Mouse (Mus musculus) heart, embryonic 14.5 days (tissue): ENCODE measurements around the gene Pknox1. TPM values are rescaled to one million over a fixed set of nuclear protein-coding genes. Genes with fewer than 3 reads are reported as not detected.

Source experiments
- ATAC-seq: fragments of 200-750 bp; cut with Nextera tagmentation; 2 replicates; pipeline ENCODE4 v1.8.0; 2017; ENCODE audit warnings: low read depth, moderate TSS enrichment; ENCODE audit not compliant: insufficient number of reproducible peaks, insufficient read depth, low FRiP score
- H3K27ac ChIP-seq, 2 experiments: fragments of 200-500 bp in 1 of 2; fragments of 300-500 bp in 1 of 2; sonication (generic) in 1 of 2; replicated peaks in 1 of 2; 2 replicates each; pipeline ENCODE4 v1.5.1; 2012 to 2014; ENCODE audit warnings: low read depth in 2 of 2, low read length in 2 of 2, control low read depth in 1 of 2, mild to moderate bottlenecking in 1 of 2, mixed read lengths in 1 of 2; ENCODE audit not compliant: control insufficient read depth in 1 of 2, insufficient read depth in 1 of 2
- H3K27me3 ChIP-seq: fragments of 300-500 bp; sonication (generic); 2 replicates; pipeline ENCODE4 v1.6.1; 2014; ENCODE audit warnings: mild to moderate bottlenecking, low read length, control low read depth; ENCODE audit not compliant: control insufficient read depth, insufficient read depth
- H3K36me3 ChIP-seq: fragments of 300-500 bp; sonication (generic); 2 replicates; pipeline ENCODE4 v1.6.1; 2014; ENCODE audit warnings: mild to moderate bottlenecking, control low read depth, low read length, mixed read lengths; ENCODE audit not compliant: control insufficient read depth, insufficient read depth
- H3K4me1 ChIP-seq, 2 experiments: fragments of 200-500 bp in 1 of 2; fragments of 300-500 bp in 1 of 2; sonication (generic) in 1 of 2; 2 replicates each; pipeline ENCODE4 v1.6.1; 2012 to 2014; ENCODE audit warnings: low read length in 2 of 2, control low read depth in 1 of 2, mixed read lengths in 1 of 2; ENCODE audit not compliant: control insufficient read depth in 2 of 2, insufficient read depth in 2 of 2
- H3K4me2 ChIP-seq: fragments of 300-500 bp; sonication (generic); 2 replicates; pipeline ENCODE4 v1.6.1; 2014; ENCODE audit warnings: mild to moderate bottlenecking, low read length
- H3K4me3 ChIP-seq, 2 experiments: fragments of 200-500 bp in 1 of 2; fragments of 300-500 bp in 1 of 2; sonication (generic) in 1 of 2; 2 replicates each; pipeline ENCODE4 v1.5.1; 2012 to 2014; ENCODE audit warnings: low read length in 2 of 2, mild to moderate bottlenecking in 2 of 2, control low read depth in 1 of 2, low read depth in 1 of 2, moderate library complexity in 1 of 2; ENCODE audit not compliant: control insufficient read depth in 1 of 2, insufficient read depth in 1 of 2
- H3K9ac ChIP-seq: fragments of 300-500 bp; sonication (generic); 2 replicates; pipeline ENCODE4 v1.6.1; 2014; ENCODE audit warnings: mild to moderate bottlenecking, low read length
- H3K9me3 ChIP-seq: fragments of 300-500 bp; sonication (generic); 2 replicates; pipeline ENCODE4 v1.6.1; 2016; ENCODE audit warnings: low read length, control low read depth; ENCODE audit not compliant: control insufficient read depth
- WGBS: fragments of 180-500 bp; shearing (Covaris S2); extraction: QIAGEN DNeasy Blood & Tissue Kit; methylation state at CpG from one replicate; pipeline ENCODE4 v1.1.7; 2014; 5-methylcytosine and 5-hydroxymethylcytosine counted together
- polyA plus RNA-seq: library from polyadenylated mRNA; unstranded; fragments of >200 nt; fragmentation: Nextera tagmentation; extraction: Ambion mirVana; gene quantifications from 2 replicates; pipeline ENCODE4 v1.2.1, GENCODE M21; 2014

Gene Pknox1
- polyA plus RNA-seq, 1 experiment from 2014 or later, result 19.1 TPM

DNA sequence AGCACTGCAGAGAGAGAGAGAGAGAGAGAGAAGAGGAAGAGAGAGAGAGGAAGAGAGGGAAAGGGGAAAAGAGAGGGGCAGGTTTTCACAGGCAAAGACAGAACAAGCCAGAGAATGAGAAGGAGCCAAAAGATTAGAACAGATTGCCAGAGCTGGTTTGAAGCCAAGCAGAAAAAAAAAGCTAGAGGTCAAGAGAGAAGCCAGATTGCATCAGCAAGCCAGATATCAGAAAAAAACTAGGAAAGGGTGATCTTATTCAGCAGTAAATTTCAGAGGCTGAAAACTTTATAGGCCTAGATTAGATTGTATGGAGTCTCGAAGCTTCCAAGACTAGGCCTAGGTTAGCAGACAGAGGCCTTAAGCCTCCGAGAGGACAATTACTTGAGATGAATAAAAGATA is 63.4 kb downstream of the Pknox1 start:
- H3K9me3 ChIP-seq, result no peaks in the 10 kb centered on the region
- H3K9ac ChIP-seq, result no peak overlapping the region
- no peak overlapping the region for H3K4me2 ChIP-seq
- WGBS, result 85% methylated on average over 2 of the region's 2 CpGs
- no peak for ATAC-seq
- no peaks in the 10 kb centered on the region for H3K36me3 ChIP-seq
- no peak overlapping the region for H3K27ac ChIP-seq
- H3K4me3 ChIP-seq, result no peak overlapping the region
- no peaks in the 10 kb centered on the region; a peak in 1 of 4 replicates for H3K4me1 ChIP-seq
- no peaks in the 10 kb centered on the region for H3K27me3 ChIP-seq

DNA sequence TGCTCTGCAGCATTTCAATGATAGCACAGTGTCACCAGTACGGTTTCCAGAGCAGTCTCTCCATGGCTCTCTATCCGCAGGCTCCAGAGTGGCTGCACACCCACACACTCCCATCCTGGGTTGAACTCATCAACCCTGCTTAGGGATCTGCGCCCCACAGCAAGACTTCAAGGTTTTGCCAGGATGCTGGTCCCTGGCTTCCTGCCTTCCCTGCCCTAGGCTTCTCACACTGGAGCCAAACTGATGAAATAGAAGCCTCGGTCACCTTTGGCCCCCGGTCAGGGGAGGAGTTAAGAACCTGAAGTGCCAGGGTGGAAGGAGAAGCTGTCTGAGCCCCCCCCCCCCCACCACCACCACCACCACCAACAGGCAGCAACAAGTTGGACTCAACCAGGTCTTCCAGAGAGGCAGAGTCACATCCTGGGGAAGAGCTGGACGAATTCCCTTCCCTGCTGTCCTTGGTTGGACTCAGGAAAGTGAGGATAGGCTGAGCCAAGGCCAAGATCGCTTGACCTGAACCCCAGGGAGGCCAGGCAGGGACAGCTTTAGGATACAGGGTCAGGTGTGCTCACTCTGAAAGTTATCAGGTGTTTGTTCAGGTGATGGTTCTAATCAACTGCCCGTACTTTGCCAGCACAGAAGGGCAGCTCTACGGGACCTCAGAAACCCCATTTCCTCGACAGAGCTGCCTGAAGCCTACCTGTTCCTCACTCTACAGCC is 66.7 kb downstream of the Pknox1 start:
- no peaks in the 10 kb centered on the region for H3K36me3 ChIP-seq
- 64% methylated on average over 10 of the region's 10 CpGs for WGBS
- H3K4me2 ChIP-seq, result no peak overlapping the region
- H3K27ac ChIP-seq, result no peak overlapping the region
- no peak overlapping the region for H3K4me3 ChIP-seq
- ATAC-seq, result no peak
- H3K4me1 ChIP-seq, result peaks cover 2% of the 10 kb centered on the region in 2 experiments; a peak in 1 of 4 replicates
- H3K27me3 ChIP-seq, result peaks cover 12% of the 10 kb centered on the region
- H3K9me3 ChIP-seq, result no peaks in the 10 kb centered on the region
- no peak overlapping the region for H3K9ac ChIP-seq

DNA sequence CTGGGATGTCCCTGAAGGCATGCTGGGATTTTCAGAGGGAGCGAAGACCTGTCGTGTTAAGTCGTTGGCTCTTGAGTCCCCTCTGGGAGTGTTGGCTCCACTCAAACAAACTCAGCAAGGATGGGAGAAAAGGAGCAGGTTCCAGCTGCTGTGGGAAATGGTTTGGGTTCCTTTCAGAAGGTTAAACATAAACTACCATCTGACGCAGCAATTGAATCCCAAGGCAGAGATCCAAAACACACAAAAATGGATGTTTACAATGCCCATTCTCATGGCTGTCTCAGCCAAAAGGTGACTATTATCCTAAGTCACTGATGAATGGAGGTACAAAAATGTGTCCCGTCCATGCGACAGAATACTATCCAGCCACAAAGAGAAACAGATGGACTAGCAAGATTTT is 68.5 kb downstream of the Pknox1 start:
- no peak overlapping the region for H3K27ac ChIP-seq
- no peak overlapping the region for H3K9ac ChIP-seq
- H3K4me2 ChIP-seq, result no peak overlapping the region
- H3K4me1 ChIP-seq, result peaks cover 13 to 15% of the 10 kb centered on the region in 2 experiments
- WGBS, result 70% methylated on average over 6 of the region's 6 CpGs
- no peaks in the 10 kb centered on the region for H3K36me3 ChIP-seq
- H3K27me3 ChIP-seq, result peaks cover 12% of the 10 kb centered on the region
- no peak overlapping the region for H3K4me3 ChIP-seq
- ATAC-seq, result no peak
- no peaks in the 10 kb centered on the region for H3K9me3 ChIP-seq

DNA sequence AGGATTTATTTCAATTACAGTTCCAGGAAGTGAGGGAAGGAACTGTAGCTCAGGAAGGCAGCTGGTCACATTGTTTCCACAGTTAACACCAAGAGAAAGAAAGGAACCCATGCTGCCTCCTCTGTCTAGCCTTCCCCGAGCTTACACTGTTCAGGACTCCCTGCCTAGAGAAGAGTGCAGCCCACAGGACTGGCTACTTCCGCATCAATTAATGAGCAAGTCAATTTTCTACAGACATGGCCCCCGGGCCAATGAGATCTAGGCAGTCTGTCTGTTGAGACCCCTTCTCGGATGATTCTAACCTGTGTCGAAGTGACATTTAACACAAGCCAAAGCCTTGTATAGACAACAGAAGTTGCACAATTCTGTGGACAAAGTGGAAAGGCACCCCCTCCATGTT is 70.4 kb downstream of the Pknox1 start:
- Histone ChIP-seq H3K27ac (no peak overlapping the region), H3K36me3 (no peaks in the 10 kb centered on the region), H3K4me3 (no peak overlapping the region), H3K4me1 (peaks cover 17 to 22% of the 10 kb centered on the region in 2 experiments), H3K9me3 (no peaks in the 10 kb centered on the region), H3K27me3 (peaks cover 12% of the 10 kb centered on the region), H3K4me2 (no peak overlapping the region), H3K9ac (no peak overlapping the region)
- ATAC-seq, result no peak
- 69% methylated on average over 5 of the region's 5 CpGs for WGBS

DNA sequence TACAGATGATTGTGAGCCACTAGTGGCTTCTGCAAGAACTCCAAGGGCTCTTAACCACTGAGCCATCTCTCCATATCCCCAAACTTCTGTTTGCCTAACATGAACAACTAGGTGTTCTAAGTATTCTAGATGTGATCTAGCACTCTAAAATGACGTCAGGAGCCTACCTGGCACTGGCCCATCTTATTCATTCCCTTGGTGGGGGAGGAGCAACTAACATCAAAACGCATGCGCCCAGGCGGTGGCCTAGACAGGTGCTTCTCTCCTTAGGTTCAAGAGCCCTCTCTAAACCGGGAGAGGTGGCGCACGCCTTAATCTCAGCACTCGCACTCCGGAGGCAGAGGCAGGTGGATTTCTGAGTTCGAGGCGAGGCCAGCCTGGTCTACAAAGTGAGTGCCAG is 71.2 kb downstream of the Pknox1 start:
- peaks cover 17 to 23% of the 10 kb centered on the region in 2 experiments for H3K4me1 ChIP-seq
- H3K27ac ChIP-seq, result no peak overlapping the region
- H3K4me2 ChIP-seq, result no peak overlapping the region
- ATAC-seq, result no peak
- H3K4me3 ChIP-seq, result no peak overlapping the region
- H3K9me3 ChIP-seq, result no peaks in the 10 kb centered on the region
- 42% methylated on average over 11 of the region's 11 CpGs for WGBS
- peaks cover 12% of the 10 kb centered on the region for H3K27me3 ChIP-seq
- no peak overlapping the region for H3K9ac ChIP-seq
- H3K36me3 ChIP-seq, result no peaks in the 10 kb centered on the region

DNA sequence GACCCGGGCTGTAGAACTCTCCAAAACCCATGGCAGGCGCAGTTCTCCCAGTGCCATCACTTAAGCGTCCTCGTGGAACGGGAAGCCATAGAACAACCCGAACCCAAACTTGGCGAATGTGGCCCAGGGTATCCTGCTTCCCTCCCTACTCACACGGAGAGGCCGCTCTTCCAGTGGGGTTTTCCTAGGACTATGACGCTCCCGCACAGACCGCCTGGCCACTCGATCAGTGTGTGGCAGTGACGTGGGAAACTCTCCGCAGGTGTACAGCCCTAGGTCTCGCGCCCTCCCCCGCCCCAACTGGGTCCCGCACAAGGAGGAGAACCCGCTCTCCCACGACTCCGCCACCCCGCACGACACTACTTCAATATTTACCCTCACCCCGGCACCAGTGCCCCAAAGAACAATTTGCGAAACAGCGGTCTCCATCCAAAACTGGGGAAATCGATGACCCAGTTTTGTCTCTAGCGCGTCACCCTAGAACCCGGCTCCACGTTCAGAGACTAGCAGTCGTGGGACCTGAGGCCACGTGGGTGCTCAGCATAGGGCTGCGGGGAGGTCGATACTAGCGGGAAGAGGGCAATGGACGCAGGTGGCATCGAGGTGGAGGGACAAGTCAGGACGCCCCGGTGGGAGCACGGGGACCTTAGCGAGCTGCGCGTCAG is 71.9 kb downstream of the Pknox1 start:
- Histone ChIP-seq H3K36me3 (no peaks in the 10 kb centered on the region), H3K4me3 (peak overlapping the region; percentile 45 to 49), H3K9me3 (no peaks in the 10 kb centered on the region), H3K27ac (no peak overlapping the region), H3K4me1 (peaks cover 17 to 23% of the 10 kb centered on the region in 2 experiments), H3K27me3 (peaks cover 12% of the 10 kb centered on the region), H3K4me2 (peak overlapping the region; percentile 97), H3K9ac (peak overlapping the region; percentile 55)
- ATAC-seq, result no peak
- 4% methylated on average over 45 of the region's 45 CpGs for WGBS

DNA sequence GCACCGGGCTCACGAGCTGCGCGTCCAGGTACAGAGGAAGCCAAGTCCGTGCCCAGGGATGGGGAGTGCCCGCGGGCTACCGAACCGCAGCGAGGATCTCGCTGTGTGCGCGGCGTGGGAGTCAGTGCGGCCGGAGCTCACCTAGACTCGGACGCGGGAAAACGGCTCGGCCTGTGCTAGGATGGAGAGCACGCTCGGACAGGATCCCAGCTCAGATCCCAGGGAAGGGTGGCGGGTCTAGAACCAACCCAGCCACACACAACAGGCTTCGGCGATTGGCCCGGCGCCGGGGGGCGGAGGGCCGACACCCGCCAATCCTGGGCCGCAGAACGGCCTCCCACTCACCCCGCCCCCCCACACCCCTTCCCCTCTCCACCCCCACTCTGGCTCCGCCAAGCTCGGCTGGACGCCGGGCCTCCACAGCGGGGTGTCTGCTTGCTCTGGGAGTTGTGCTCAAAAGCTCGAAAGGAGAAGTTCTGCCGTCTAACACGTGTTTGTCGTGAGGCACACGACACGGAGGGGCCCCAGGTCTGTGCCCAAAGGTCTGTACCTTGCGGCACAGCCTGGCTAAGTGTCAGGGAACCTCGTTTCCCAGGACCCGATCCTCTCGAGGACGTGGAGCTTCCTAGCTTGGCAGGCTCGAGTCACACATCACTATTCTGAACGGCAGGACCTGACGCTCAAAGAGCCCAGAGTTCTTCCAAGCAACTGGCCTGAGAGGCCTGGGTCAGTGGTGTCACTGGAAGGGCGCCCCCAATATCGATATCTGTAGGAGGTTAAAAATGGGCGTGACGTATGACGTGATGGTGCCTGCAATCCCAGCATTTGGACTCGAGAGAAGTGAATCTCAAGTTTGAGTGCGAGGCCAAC is 72.6 kb downstream of the Pknox1 start, which contains the start of gene Cbs:
Gene Cbs (minus strand): TSS at position 297 of the 870 bp plus-strand sequence.
- Histone ChIP-seq H3K4me2 (peak within 1 kb of the TSS; percentile 97), H3K4me1 (peaks cover 17 to 23% of the 10 kb centered on the region in 2 experiments), H3K9me3 (no peaks in the 10 kb centered on the region), H3K27ac (no peak within 1 kb of the TSS), H3K9ac (peak within 1 kb of the TSS; percentile 55), H3K36me3 (no peaks in the 10 kb centered on the region), H3K4me3 (peak within 1 kb of the TSS; percentile 45 to 49), H3K27me3 (peaks cover 12% of the 10 kb centered on the region)
- 3% methylated on average over 56 of the region's 61 CpGs for WGBS
- peak; percentile 87 for ATAC-seq
